Mouse (Mus musculus) adrenal gland, adult (tissue): ENCODE measurements around the gene Sptbn1.

Experiments
- DNase-seq, 2 experiments: peaks; one replicate each; pipeline ENCODE4 v3.0.0; 2022 to 2023; ENCODE audit warnings: low spot score in 1 of 2; ENCODE audit not compliant: inconsistent age in 2 of 2

The Sptbn1 gene

GRCm38 (mm10) chr11:30137081-30137480, 130.9 kb downstream of the Sptbn1 start:
- peak in 1 of 2 experiments; percentile 59 for DNase-seq

GRCm38 (mm10) chr11:30134058-30134457, 133.9 kb downstream of the Sptbn1 start:
- no peak for DNase-seq

GRCm38 (mm10) chr11:30132581-30132980, 135.4 kb downstream of the Sptbn1 start:
- no peak for DNase-seq

- DNase-seq = peak in 1 of 2 experiments; percentile 58
Measured at GRCm38 (mm10) chr11:30131640-30132039, 136.3 kb downstream of the Sptbn1 start.

- no peak for DNase-seq
Measured at GRCm38 (mm10) chr11:30129339-30129738, 138.6 kb downstream of the Sptbn1 start.

GRCm38 (mm10) chr11:30126840-30127239, 141.1 kb downstream of the Sptbn1 start:
- DNase-seq = no peak

- no peak for DNase-seq
Measured at GRCm38 (mm10) chr11:30118038-30118437, 149.9 kb downstream of the Sptbn1 start.

- no peak for DNase-seq
Measured at GRCm38 (mm10) chr11:30113631-30114030, 154.3 kb downstream of the Sptbn1 start.

GRCm38 (mm10) chr11:30110634-30111033, 157.3 kb downstream of the Sptbn1 start:
- DNase-seq = no peak

- no peak for DNase-seq
Measured at GRCm38 (mm10) chr11:30104177-30104576, 163.8 kb downstream of the Sptbn1 start.

- DNase-seq = no peak
Measured at GRCm38 (mm10) chr11:30102594-30102993, 165.4 kb downstream of the Sptbn1 start.

GRCm38 (mm10) chr11:30101796-30102195, 166.2 kb downstream of the Sptbn1 start:
- no peak for DNase-seq

- no peak for DNase-seq
Measured at GRCm38 (mm10) chr11:30101162-30101561, 166.8 kb downstream of the Sptbn1 start.

GRCm38 (mm10) chr11:30099916-30100315, 168.1 kb downstream of the Sptbn1 start:
- DNase-seq = no peak

- DNase-seq = no peak
Measured at GRCm38 (mm10) chr11:30095212-30095773, 172.7 kb downstream of the Sptbn1 start.

- peak in 1 of 2 experiments; percentile 50 for DNase-seq
Measured at GRCm38 (mm10) chr11:30091892-30092291, 176.1 kb downstream of the Sptbn1 start.

GRCm38 (mm10) chr11:30085114-30085513, 182.9 kb downstream of the Sptbn1 start:
- peak in 1 of 2 experiments; percentile 11 for DNase-seq

GRCm38 (mm10) chr11:30057299-30057698, 210.7 kb downstream of the Sptbn1 start:
- no peak for DNase-seq
